Mouse (Mus musculus) neural tube, embryonic 14.5 days (tissue): ENCODE measurements around the gene Pwwp2a. TPM values are rescaled to one million over a fixed set of nuclear protein-coding genes. Genes with fewer than 3 reads are reported as not detected.

ENCODE experiments used
- ATAC-seq: fragments of 200-750 bp; cut with Nextera tagmentation; 2 replicates; pipeline ENCODE4 v1.8.0; 2017; ENCODE audit warnings: low read depth, mild to moderate bottlenecking, moderate TSS enrichment, moderate library complexity
- H3K27ac ChIP-seq: fragments of 300-500 bp; sonication (generic); 2 replicates; pipeline ENCODE4 v1.5.1; 2014; ENCODE audit warnings: low read depth, mild to moderate bottlenecking, control low read depth, low read length, moderate library complexity, mixed read lengths
- H3K27me3 ChIP-seq: fragments of 300-500 bp; sonication (generic); 2 replicates; pipeline ENCODE4 v1.6.1; 2014; ENCODE audit warnings: low read length; ENCODE audit not compliant: control insufficient read depth, insufficient read depth
- H3K36me3 ChIP-seq: fragments of 300-500 bp; sonication (generic); 2 replicates; pipeline ENCODE4 v1.6.1; 2014; ENCODE audit warnings: low read length, mixed read lengths; ENCODE audit not compliant: control insufficient read depth, insufficient read depth
- H3K4me1 ChIP-seq: fragments of 300-500 bp; sonication (generic); 2 replicates; pipeline ENCODE4 v1.6.1; 2014; ENCODE audit warnings: low read length; ENCODE audit not compliant: control insufficient read depth, insufficient read depth
- H3K4me2 ChIP-seq: fragments of 300-500 bp; sonication (generic); 2 replicates; pipeline ENCODE4 v1.6.1; 2014; ENCODE audit warnings: mild to moderate bottlenecking, low read depth, low read length, control low read depth
- H3K4me3 ChIP-seq: fragments of 300-500 bp; sonication (generic); 2 replicates; pipeline ENCODE4 v1.5.1; 2014; ENCODE audit warnings: low read depth, low read length, control low read depth, mixed read lengths
- H3K9ac ChIP-seq: fragments of 300-500 bp; sonication (generic); replicated peaks from 2 replicates; pipeline ENCODE4 v1.6.1; 2014; ENCODE audit warnings: low read depth, mild to moderate bottlenecking, control low read depth, low read length, mixed read lengths
- H3K9me3 ChIP-seq: fragments of 300-500 bp; sonication (generic); 2 replicates; pipeline ENCODE4 v1.6.1; 2016; ENCODE audit warnings: low read length; ENCODE audit not compliant: control insufficient read depth
- WGBS: fragments of 180-500 bp; shearing (Covaris S2); extraction: QIAGEN DNeasy Blood & Tissue Kit; methylation state at CpG from one replicate; pipeline ENCODE4 v1.1.7; 2014; 5-methylcytosine and 5-hydroxymethylcytosine counted together
- polyA plus RNA-seq: library from polyadenylated mRNA; unstranded; fragments of >200 nt; fragmentation: Nextera tagmentation; extraction: Ambion mirVana; gene quantifications from 2 replicates; pipeline ENCODE4 v1.2.1, GENCODE M21; 2014

The Pwwp2a gene
- polyA plus RNA-seq, result 41.7 and 45.2 TPM in 2 replicates

- no peaks in the 10 kb centered on the region for H3K9me3 ChIP-seq
- peak within 1 kb of the TSS; percentile 95 for H3K27ac ChIP-seq
- H3K4me3 ChIP-seq, result peak within 1 kb of the TSS; percentile 86
- no peaks in the 10 kb centered on the region for H3K27me3 ChIP-seq
- peaks cover 12% of the 10 kb centered on the region; the same call in 1 of the 2 replicates for H3K4me1 ChIP-seq
- peak; percentile 99 for ATAC-seq
- 0 out of 2 replicates have a peak, but pooled peaks cover 2% of the 10 kb centered on the region for H3K36me3 ChIP-seq
- H3K9ac ChIP-seq, result peak within 1 kb of the TSS; percentile 96
- H3K4me2 ChIP-seq, result peak within 1 kb of the TSS; percentile 71
- WGBS, result under 1% methylated on average over 64 of the region's 87 CpGs
Observed at GRCm38 (mm10) chr11:43681472-43682414, at the start of gene Pwwp2a. Gene Pwwp2a, plus strand, starts transcription at chr11:43681998.

- Histone ChIP-seq H3K4me3 (no peak overlapping the region), H3K36me3 (no peaks in the 10 kb centered on the region), H3K9me3 (no peaks in the 10 kb centered on the region), H3K4me1 (peaks cover 9% of the 10 kb centered on the region; the same call in 1 of the 2 replicates), H3K4me2 (no peak overlapping the region), H3K27ac (peak overlapping the region; percentile 7; the same call in 1 of the 2 replicates), H3K27me3 (no peaks in the 10 kb centered on the region), H3K9ac (no peak overlapping the region)
- no peak for ATAC-seq
- 69% methylated on average over 4 of the region's 4 CpGs for WGBS
Observed at GRCm38 (mm10) chr11:43632566-43632965, 49.2 kb upstream of the Pwwp2a start.

GRCm38 (mm10) chr11:43633165-43633564 lies 48.6 kb upstream of the Pwwp2a start:
- H3K9me3 ChIP-seq, result no peaks in the 10 kb centered on the region
- H3K4me2 ChIP-seq, result no peak overlapping the region
- peaks cover 9% of the 10 kb centered on the region; the same call in 1 of the 2 replicates for H3K4me1 ChIP-seq
- H3K36me3 ChIP-seq, result no peaks in the 10 kb centered on the region
- ATAC-seq, result peak; percentile 22; the same call in 1 of the 2 replicates
- H3K9ac ChIP-seq, result no peak overlapping the region
- no peaks in the 10 kb centered on the region for H3K27me3 ChIP-seq
- H3K27ac ChIP-seq, result 0 out of 2 replicates have a peak overlapping the region, but pooled peaks have one; percentile 44
- 82% methylated on average over 6 of the region's 6 CpGs for whole genome bisulfite sequencing
- H3K4me3 ChIP-seq, result no peak overlapping the region

GRCm38 (mm10) chr11:43633658-43634401 lies 48.0 kb upstream of the Pwwp2a start:
- peaks cover 9% of the 10 kb centered on the region; the same call in 1 of the 2 replicates for H3K4me1 ChIP-seq
- peak overlapping the region; percentile 30; the same call in 1 of the 2 replicates for H3K4me2 ChIP-seq
- no peaks in the 10 kb centered on the region for H3K36me3 ChIP-seq
- peak overlapping the region; percentile 44; the same call in 1 of the 2 replicates for H3K27ac ChIP-seq
- no peaks in the 10 kb centered on the region for H3K27me3 ChIP-seq
- H3K9ac ChIP-seq, result no peak overlapping the region
- peak; percentile 69; the same call in 1 of the 2 replicates for ATAC-seq
- WGBS, result 16% methylated on average over 18 of the region's 19 CpGs
- H3K9me3 ChIP-seq, result no peaks in the 10 kb centered on the region
- H3K4me3 ChIP-seq, result no peak overlapping the region

GRCm38 (mm10) chr11:43636761-43637160 lies 45.0 kb upstream of the Pwwp2a start:
- Histone ChIP-seq H3K4me3 (no peak overlapping the region), H3K27ac (no peak overlapping the region), H3K4me2 (no peak overlapping the region), H3K4me1 (peaks cover 9% of the 10 kb centered on the region; the same call in 1 of the 2 replicates), H3K9ac (no peak overlapping the region), H3K27me3 (no peaks in the 10 kb centered on the region), H3K9me3 (no peaks in the 10 kb centered on the region), H3K36me3 (no peaks in the 10 kb centered on the region)
- WGBS, result 74% methylated on average over 4 of the region's 4 CpGs
- ATAC-seq, result no peak

GRCm38 (mm10) chr11:43638486-43638885 lies 43.3 kb upstream of the Pwwp2a start:
- Histone ChIP-seq H3K9ac (no peak overlapping the region), H3K4me2 (no peak overlapping the region), H3K4me1 (peaks cover 9% of the 10 kb centered on the region; the same call in 1 of the 2 replicates), H3K27ac (no peak overlapping the region), H3K9me3 (no peaks in the 10 kb centered on the region), H3K36me3 (no peaks in the 10 kb centered on the region), H3K4me3 (no peak overlapping the region), H3K27me3 (no peaks in the 10 kb centered on the region)
- no peak for ATAC-seq
- WGBS, result 94% methylated on average over 3 of the region's 3 CpGs

- no peak overlapping the region for H3K4me2 ChIP-seq
- no peak overlapping the region for H3K9ac ChIP-seq
- H3K4me3 ChIP-seq, result no peak overlapping the region
- peak; percentile 96 for ATAC-seq
- no peaks in the 10 kb centered on the region for H3K36me3 ChIP-seq
- H3K27me3 ChIP-seq, result no peaks in the 10 kb centered on the region
- H3K9me3 ChIP-seq, result no peaks in the 10 kb centered on the region
- WGBS, result 24% methylated on average over 2 of the region's 2 CpGs
- peak overlapping the region; percentile 7 for H3K27ac ChIP-seq
- 0 out of 2 replicates have a peak, but pooled peaks cover 3% of the 10 kb centered on the region for H3K4me1 ChIP-seq
Observed at GRCm38 (mm10) chr11:43643180-43643591, 38.6 kb upstream of the Pwwp2a start.

- Histone ChIP-seq H3K4me1 (0 out of 2 replicates have a peak, but pooled peaks cover 3% of the 10 kb centered on the region), H3K27me3 (no peaks in the 10 kb centered on the region), H3K9ac (no peak overlapping the region), H3K36me3 (no peaks in the 10 kb centered on the region), H3K4me2 (no peak overlapping the region), H3K27ac (no peak overlapping the region), H3K4me3 (no peak overlapping the region), H3K9me3 (no peaks in the 10 kb centered on the region)
- no peak for ATAC-seq
- 91% methylated on average over 3 of the region's 3 CpGs for WGBS
Observed at GRCm38 (mm10) chr11:43645286-43645685, 36.5 kb upstream of the Pwwp2a start.
